Mouse (Mus musculus): ENCODE measurements at regions not wholly inside any gene's neighbourhood (a gene's known extent, or its start where the extent isn't known, plus 50 kb on each side); places are given as distances from the start of the nearest gene placed in this dataset.

DNA sequence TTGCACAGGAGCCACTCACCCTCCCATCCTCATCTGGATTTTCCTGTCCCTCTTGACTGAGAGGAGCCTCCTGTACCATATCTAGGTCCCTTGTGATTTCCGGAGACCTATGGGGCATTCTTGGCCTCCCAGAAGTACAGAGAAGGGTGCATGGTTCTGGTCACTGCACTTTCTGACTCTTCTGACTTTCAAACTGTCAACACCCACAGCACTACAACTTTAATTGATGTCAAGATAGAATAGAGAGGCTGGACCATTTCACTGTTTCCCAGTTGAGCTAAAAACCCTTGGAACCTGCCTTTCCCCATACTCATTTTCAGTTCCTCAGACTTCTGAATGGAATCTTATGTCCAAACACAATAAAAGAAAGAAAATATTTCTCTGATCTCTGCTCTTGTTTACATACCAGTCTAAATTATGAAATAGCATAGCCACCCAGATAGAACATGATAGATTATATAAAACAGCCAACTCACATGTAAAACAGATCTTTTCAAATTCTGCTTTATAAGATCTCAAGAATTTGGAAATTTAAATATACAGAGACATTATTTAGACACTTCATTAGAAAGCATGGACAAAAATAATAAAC is 144.2 kb downstream of the Ptger3 start:
- no peak for DNase-seq

GRCm38 (mm10) chr3:157699961-157700360 is 133.3 kb downstream of the Ptger3 start:
- peak; percentile 29 for DNase-seq

GRCm38 (mm10) chr3:157698529-157698928 is 131.8 kb downstream of the Ptger3 start:
- DNase-seq = no peak

DNA sequence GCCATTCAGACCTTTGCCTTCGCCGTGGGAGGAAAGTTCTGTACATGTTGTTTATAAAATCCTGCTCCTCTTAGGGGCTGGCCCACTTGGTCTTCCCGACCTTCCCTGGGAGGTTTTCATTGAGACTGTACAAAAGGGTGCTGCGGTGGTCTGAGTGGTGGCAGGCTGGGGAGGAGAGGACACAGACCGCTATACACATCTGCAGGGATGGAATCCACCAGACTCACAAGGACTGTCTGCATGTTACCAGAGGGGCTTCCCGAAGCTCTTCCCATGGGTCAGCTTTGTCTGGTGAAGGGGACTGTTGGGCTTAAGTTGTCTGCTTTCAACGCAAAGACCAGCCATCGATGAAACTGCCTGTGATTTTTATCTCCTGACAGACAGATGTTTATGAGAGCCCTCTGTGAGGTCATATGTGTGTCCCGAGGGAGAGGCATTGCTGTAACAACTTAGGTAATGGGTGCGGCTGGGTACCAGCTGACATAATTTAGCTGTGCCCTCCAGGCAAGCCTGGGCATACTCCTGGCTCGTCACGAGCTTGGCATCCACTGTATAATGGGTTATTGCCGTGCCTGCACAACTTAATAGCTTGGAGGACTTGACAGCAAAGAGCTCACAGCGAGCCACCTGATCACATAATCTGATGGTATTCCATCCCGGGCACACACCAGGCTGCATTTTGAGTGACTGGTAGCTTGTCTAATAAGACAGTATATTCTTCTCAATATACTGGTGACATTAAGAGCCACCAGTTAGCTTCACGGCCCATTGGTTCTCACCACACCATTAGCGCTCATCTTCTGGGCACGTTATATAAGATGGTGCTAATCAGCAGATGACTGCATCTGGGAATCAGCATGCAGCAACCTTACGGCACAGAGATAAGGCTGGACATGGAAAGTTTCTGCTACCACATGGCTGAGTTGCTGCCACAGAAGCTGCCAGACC is 128.7 kb downstream of the Ptger3 start:
- DNase-seq = no peak

Data from adrenal gland, postnatal 10 days (tissue).